Mouse (Mus musculus) stomach, postnatal 0 days (tissue): ENCODE measurements at regions not wholly inside any gene's neighbourhood (a gene's known extent, or its start where the extent isn't known, plus 50 kb on each side); places are given as distances from the start of the nearest gene placed in this dataset.

ENCODE experiments used
- CTCF ChIP-seq: IDR thresholded peaks from 2 replicates; pipeline ENCODE4 v1.5.1; 2016; ENCODE audit warnings: antibody characterized with exemption, low read depth, mild to moderate bottlenecking, moderate library complexity
- EP300 ChIP-seq: optimal IDR thresholded peaks from 2 replicates; pipeline ENCODE3; 2016; ENCODE audit warnings: antibody characterized with exemption

- no peak for TF ChIP-seq CTCF
- no peak for TF ChIP-seq EP300
Observed at GRCm38 (mm10) chr9:41523969-41524368, 362.5 kb upstream of the Ubash3b start.
